Mouse (Mus musculus): ENCODE measurements around the gene Prok1. TPM values are rescaled to one million over a fixed set of nuclear protein-coding genes. Genes with fewer than 3 reads are reported as not detected.

Gene Prok1
- polyA plus RNA-seq, 1 experiment from 2014 or later, result not detected

- no peaks in the 10 kb centered on the region for H3K9me3 ChIP-seq (ENCODE audit: control insufficient read depth, low read length)
- H3K36me3 ChIP-seq (ENCODE audit: control insufficient read depth, insufficient read depth, low read length), result no peaks in the 10 kb centered on the region
- 74% methylated on average over 3 of the region's 3 CpGs for WGBS
- no peak for ATAC-seq (ENCODE audit: low FRiP score, low TSS enrichment)
- no peak overlapping the region for H3K4me3 ChIP-seq (ENCODE audit: low read length)
- H3K9ac ChIP-seq (ENCODE audit: low read depth, low read length), result no peak overlapping the region
- no peak overlapping the region for H3K4me2 ChIP-seq (replicated peaks; ENCODE audit: low read depth, low read length)
- H3K27ac ChIP-seq (ENCODE audit: low read depth, low read length), result no peak overlapping the region
- no peaks in the 10 kb centered on the region for H3K4me1 ChIP-seq (ENCODE audit: control insufficient read depth, insufficient read depth, low read length)
- no peaks in the 10 kb centered on the region for H3K27me3 ChIP-seq (ENCODE audit: control insufficient read depth, insufficient read depth, low read length)
Observed at GRCm38 (mm10) chr3:107185597-107185996, 53.9 kb downstream of the Prok1 start.

DNA sequence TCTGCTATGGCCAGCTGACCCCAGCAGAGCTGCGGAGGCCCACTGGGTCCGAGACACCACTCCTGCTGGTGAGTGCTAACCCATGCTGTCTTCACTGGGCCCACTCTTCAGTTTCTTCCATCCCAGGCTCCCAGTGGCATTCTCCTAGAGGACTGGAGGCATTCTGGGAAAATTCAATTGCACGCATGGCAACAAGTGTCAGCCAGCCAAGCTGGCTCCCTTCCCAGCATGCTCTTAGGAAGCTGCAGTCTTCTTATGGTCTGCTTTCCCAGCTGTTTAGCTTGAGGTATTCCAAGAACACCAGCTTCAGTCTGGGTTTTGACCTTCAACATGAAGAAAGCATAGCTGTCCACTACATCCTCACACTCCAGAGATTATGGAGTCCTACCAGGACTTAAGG lies 56.3 kb downstream of the Prok1 start:
- H3K27me3 ChIP-seq (ENCODE audit: control insufficient read depth, insufficient read depth, low read length), result no peaks in the 10 kb centered on the region
- no peaks in the 10 kb centered on the region for H3K4me1 ChIP-seq (ENCODE audit: control insufficient read depth, insufficient read depth, low read length)
- H3K9ac ChIP-seq (ENCODE audit: low read depth, low read length), result no peak overlapping the region
- no peaks in the 10 kb centered on the region for H3K36me3 ChIP-seq (ENCODE audit: control insufficient read depth, insufficient read depth, low read length)
- no peak for ATAC-seq (ENCODE audit: low FRiP score, low TSS enrichment)
- no peak overlapping the region for H3K27ac ChIP-seq (ENCODE audit: low read depth, low read length)
- WGBS, result 76% methylated on average over 3 of the region's 3 CpGs
- no peak overlapping the region for H3K4me3 ChIP-seq (ENCODE audit: low read length)
- H3K4me2 ChIP-seq (replicated peaks; ENCODE audit: low read depth, low read length), result no peak overlapping the region
- H3K9me3 ChIP-seq (ENCODE audit: control insufficient read depth, low read length), result no peaks in the 10 kb centered on the region

Other genes with a start within 250 kb of the Prok1 start
- 0.91 and 1.6 TPM in 2 replicates for gene Kcna3, start 203.5 kb downstream of the Prok1 start, polyA plus RNA-seq (2014; fragmentation: Nextera tagmentation; extraction: Ambion mirVana)
- 0.08 and 0.20 TPM in 2 replicates for gene Kcna2, start 138.6 kb downstream of the Prok1 start, polyA plus RNA-seq (2014; fragmentation: Nextera tagmentation; extraction: Ambion mirVana)
- gene Kcna10, start 56.7 kb downstream of the Prok1 start, polyA plus RNA-seq (2014; fragmentation: Nextera tagmentation; extraction: Ambion mirVana), result not detected in 2 replicates
- not detected in 2 replicates for gene Cym, start 18.0 kb downstream of the Prok1 start, polyA plus RNA-seq (2014; fragmentation: Nextera tagmentation; extraction: Ambion mirVana)
- not detected in 2 replicates for gene A630076J17Rik, start 9.1 kb downstream of the Prok1 start, polyA plus RNA-seq (2014; fragmentation: Nextera tagmentation; extraction: Ambion mirVana)
- 190 and 230 TPM in 2 replicates for gene Lamtor5, start 39.2 kb upstream of the Prok1 start, polyA plus RNA-seq (2014; fragmentation: Nextera tagmentation; extraction: Ambion mirVana)
- 4.4 and 5.1 TPM in 2 replicates for gene Slc16a4, start 51.5 kb upstream of the Prok1 start, polyA plus RNA-seq (2014; fragmentation: Nextera tagmentation; extraction: Ambion mirVana)
- 20.9 and 21.0 TPM in 2 replicates for gene Rbm15, start 94.0 kb upstream of the Prok1 start, polyA plus RNA-seq (2014; fragmentation: Nextera tagmentation; extraction: Ambion mirVana)
- 0.16 TPM in 1 of 2 replicates, not detected in the other for gene Kcnc4, start 219.8 kb upstream of the Prok1 start, polyA plus RNA-seq (2014; fragmentation: Nextera tagmentation; extraction: Ambion mirVana)

Measured in kidney, embryonic 14.5 days (tissue).